14 mouse cellular contexts compared by ENCODE assay signal in the genomic region with DNA sequence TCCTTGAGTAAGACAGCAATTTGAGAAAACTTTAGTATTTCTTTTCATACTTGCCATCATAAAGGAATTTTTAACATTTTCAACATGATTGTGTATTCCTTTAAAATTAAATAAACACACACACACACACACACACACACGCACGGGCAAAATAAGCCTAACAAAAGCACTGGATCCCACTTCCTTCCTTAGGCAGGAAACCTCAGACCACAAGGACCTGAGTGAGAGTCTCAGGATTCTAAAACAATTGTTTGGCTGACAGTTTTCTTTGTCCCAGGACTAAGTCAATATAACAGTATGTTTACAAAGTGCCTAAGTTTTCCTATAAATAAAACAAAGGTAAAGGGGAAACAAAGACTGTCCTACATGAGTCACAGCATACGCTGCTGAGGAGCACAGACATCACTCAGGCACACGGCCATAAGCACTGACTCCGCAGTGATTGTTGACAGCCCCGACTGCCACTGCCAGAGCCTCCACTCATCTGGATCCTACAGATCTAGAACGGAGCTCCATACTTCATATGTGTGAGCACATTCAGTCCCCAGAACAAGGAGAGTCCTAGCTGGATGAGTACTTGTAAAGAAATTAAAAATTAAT.
DNase-seq lines count a peak whose midpoint lies in the region; ATAC-seq and TF ChIP-seq lines count a peak whose summit lies in the region.
"Had no signal": no experiment of that assay in that cellular context is flagged by ENCODE, and none has a peak within 500 bp of the region (broad histone marks: within the 10 kb centered on the region; RNA-seq: fewer than 3 reads in every experiment).

No protein-coding gene starts in this region.

- 0 out of 2 replicates have a peak overlapping the region, but pooled peaks have one; percentile 5 for H3K27ac ChIP-seq in intestine, postnatal 0 days (ENCODE audit: low read depth, low read length)
- no peak overlapping the region for H3K27ac ChIP-seq in intestine, embryonic 16.5 days (ENCODE audit: low read length)
- H3K27ac ChIP-seq in lung, postnatal 0 days (ENCODE audit: low read length) = 0 out of 2 replicates have a peak overlapping the region, but pooled peaks have one; percentile 22
- no peak overlapping the region for H3K27ac ChIP-seq in liver, postnatal 0 days (ENCODE audit: low read depth)
- H3K27ac ChIP-seq: embryonic facial prominence, embryonic 10.5 days; intestine, embryonic 15.5 days; left cerebral cortex, adult 2 months; neural tube, embryonic 15.5 days had no signal

- no peak overlapping the region for H3K4me2 ChIP-seq in intestine, postnatal 0 days (replicated peaks; ENCODE audit: low read depth)
- no peak overlapping the region for H3K4me2 ChIP-seq in intestine, embryonic 16.5 days (ENCODE audit: low read depth, low read length)
- no peak overlapping the region for H3K4me2 ChIP-seq in lung, postnatal 0 days (replicated peaks; ENCODE audit: low read depth, low read length)
- H3K4me2 ChIP-seq in liver, postnatal 0 days (ENCODE audit: low read depth, low read length) = no peak overlapping the region
- H3K4me2 ChIP-seq: intestine, embryonic 15.5 days; neural tube, embryonic 15.5 days had no signal

- H3K9me3 ChIP-seq in intestine, postnatal 0 days (ENCODE audit: control insufficient read depth) = no peaks in the 10 kb centered on the region
- no peaks in the 10 kb centered on the region for H3K9me3 ChIP-seq in intestine, embryonic 16.5 days (ENCODE audit: control insufficient read depth, low read length)
- H3K9me3 ChIP-seq in lung, postnatal 0 days (ENCODE audit: low read length) = no peaks in the 10 kb centered on the region
- H3K9me3 ChIP-seq in liver, postnatal 0 days (ENCODE audit: low read length) = no peaks in the 10 kb centered on the region
- H3K9me3 ChIP-seq: embryonic facial prominence, embryonic 10.5 days; intestine, embryonic 15.5 days; neural tube, embryonic 15.5 days had no signal

- WGBS in intestine, postnatal 0 days = 61% methylated on average over 7 of the region's 7 CpGs
- 69% methylated on average over 7 of the region's 7 CpGs for WGBS in intestine, embryonic 16.5 days
- 43% methylated on average over 7 of the region's 7 CpGs for WGBS in lung, postnatal 0 days
- WGBS in liver, postnatal 0 days (ENCODE audit: insufficient replicate concordance) = 35% methylated on average over 7 of the region's 7 CpGs

- no peak overlapping the region for H3K4me3 ChIP-seq in intestine, postnatal 0 days (ENCODE audit: low read depth, low read length)
- no peak overlapping the region for H3K4me3 ChIP-seq in intestine, embryonic 16.5 days (ENCODE audit: low read length)
- no peak overlapping the region for H3K4me3 ChIP-seq in lung, postnatal 0 days (ENCODE audit: low read depth, low read length)
- no peak overlapping the region for H3K4me3 ChIP-seq in liver, postnatal 0 days (ENCODE audit: low read depth, low read length)
- H3K4me3 ChIP-seq: embryonic facial prominence, embryonic 10.5 days; intestine, embryonic 15.5 days; left cerebral cortex, adult 2 months; neural tube, embryonic 15.5 days had no signal

- H3K4me1 ChIP-seq in intestine, postnatal 0 days (replicated peaks; ENCODE audit: control insufficient read depth, insufficient read depth, low read length) = no peaks in the 10 kb centered on the region; the same call in 1 of the 2 replicates
- peaks cover 25% of the 10 kb centered on the region for H3K4me1 ChIP-seq in intestine, embryonic 16.5 days (ENCODE audit: control insufficient read depth, insufficient read depth, low read length)
- H3K4me1 ChIP-seq in lung, postnatal 0 days (ENCODE audit: insufficient read depth, low read depth, low read length) = peaks cover 15% of the 10 kb centered on the region
- peaks cover 18% of the 10 kb centered on the region; the same call in 1 of the 2 replicates for H3K4me1 ChIP-seq in liver, postnatal 0 days (ENCODE audit: insufficient read depth)

- H3K9ac ChIP-seq in intestine, postnatal 0 days (ENCODE audit: low read depth, low read length) = no peak overlapping the region
- H3K9ac ChIP-seq in intestine, embryonic 16.5 days (ENCODE audit: low read depth, low read length) = no peak overlapping the region
- H3K9ac ChIP-seq in lung, postnatal 0 days (replicated peaks; ENCODE audit: low read depth) = no peak overlapping the region
- no peak overlapping the region for H3K9ac ChIP-seq in liver, postnatal 0 days (replicated peaks)
- H3K9ac ChIP-seq: intestine, embryonic 15.5 days; neural tube, embryonic 15.5 days had no signal

- ATAC-seq in intestine, postnatal 0 days = no peak
- ATAC-seq in intestine, embryonic 16.5 days = no peak
- ATAC-seq in lung, postnatal 0 days = peak; percentile 85
- no peak for ATAC-seq in liver, postnatal 0 days
- ATAC-seq: intestine, embryonic 15.5 days had no signal

- peak; percentile 80 for TF ChIP-seq EP300 in lung, postnatal 0 days (IDR thresholded peaks at IDR 0.05)
- TF ChIP-seq EP300 in liver, postnatal 0 days (IDR thresholded peaks at IDR 0.05; ENCODE audit: low read depth) = no peak

- peaks cover 8% of the 10 kb centered on the region; the same call in 1 of the 2 replicates for H3K36me3 ChIP-seq in intestine, postnatal 0 days (ENCODE audit: control insufficient read depth, insufficient read depth)
- H3K36me3 ChIP-seq in intestine, embryonic 16.5 days (ENCODE audit: control insufficient read depth, insufficient read depth, low read length) = no peaks in the 10 kb centered on the region; the same call in 1 of the 2 replicates
- no peaks in the 10 kb centered on the region for H3K36me3 ChIP-seq in lung, postnatal 0 days (ENCODE audit: insufficient read depth, low read length)
- H3K36me3 ChIP-seq in liver, postnatal 0 days (replicated peaks; ENCODE audit: insufficient read depth, low read length) = 0 out of 2 replicates have a peak, but pooled peaks cover 6% of the 10 kb centered on the region
- H3K36me3 ChIP-seq: intestine, embryonic 15.5 days; neural tube, embryonic 15.5 days had no signal

- peak; percentile 48 for DNase-seq in T-cell, adult 2 months (ENCODE audit: low spot score)
- DNase-seq in lung, postnatal 0 days (ENCODE audit: low spot score) = peak; percentile 64
- peak; percentile 59 for DNase-seq in thymus, postnatal 0 days (ENCODE audit: low spot score)
- no peak for DNase-seq in right cerebral cortex, postnatal 14 days
- DNase-seq in liver, postnatal 0 days = no peak
- DNase-seq: cerebellum, postnatal 10 days; heart, postnatal 14 days; spleen, adult 18-20 months had no signal

- H3K27me3 ChIP-seq in intestine, postnatal 0 days (replicated peaks; ENCODE audit: control insufficient read depth, insufficient read depth, low read length) = no peaks in the 10 kb centered on the region
- H3K27me3 ChIP-seq in intestine, embryonic 16.5 days (replicated peaks; ENCODE audit: control insufficient read depth, insufficient read depth, low read length) = no peaks in the 10 kb centered on the region
- H3K27me3 ChIP-seq in lung, postnatal 0 days (replicated peaks; ENCODE audit: insufficient read depth, low read length) = no peaks in the 10 kb centered on the region
- H3K27me3 ChIP-seq in liver, postnatal 0 days (ENCODE audit: insufficient read depth, low read length) = no peaks in the 10 kb centered on the region
- H3K27me3 ChIP-seq: intestine, embryonic 15.5 days; neural tube, embryonic 15.5 days had no signal

- no peak for TF ChIP-seq CTCF in intestine, postnatal 0 days (IDR thresholded peaks at IDR 0.05; ENCODE audit: low read depth)
- TF ChIP-seq CTCF in lung, postnatal 0 days (IDR thresholded peaks at IDR 0.05) = no peak
- TF ChIP-seq CTCF in liver, postnatal 0 days (IDR thresholded peaks at IDR 0.05; ENCODE audit: low read depth) = no peak

Comparison
In these comparisons a context has a peak if more than half of its experiments do, and no peak if none do; other contexts are left out.
1. H3K27ac ChIP-seq: peak in intestine, postnatal 0 days (single experiment) and lung, postnatal 0 days (single experiment); none in intestine, embryonic 16.5 days (single experiment) and liver, postnatal 0 days (single experiment).
2. DNase-seq: peak in T-cell, adult 2 months (single experiment), lung, postnatal 0 days (single experiment) and thymus, postnatal 0 days (single experiment); none in right cerebral cortex, postnatal 14 days (single experiment) and liver, postnatal 0 days (single experiment).